26 mouse cellular contexts compared by ENCODE assay signal in the genomic region with DNA sequence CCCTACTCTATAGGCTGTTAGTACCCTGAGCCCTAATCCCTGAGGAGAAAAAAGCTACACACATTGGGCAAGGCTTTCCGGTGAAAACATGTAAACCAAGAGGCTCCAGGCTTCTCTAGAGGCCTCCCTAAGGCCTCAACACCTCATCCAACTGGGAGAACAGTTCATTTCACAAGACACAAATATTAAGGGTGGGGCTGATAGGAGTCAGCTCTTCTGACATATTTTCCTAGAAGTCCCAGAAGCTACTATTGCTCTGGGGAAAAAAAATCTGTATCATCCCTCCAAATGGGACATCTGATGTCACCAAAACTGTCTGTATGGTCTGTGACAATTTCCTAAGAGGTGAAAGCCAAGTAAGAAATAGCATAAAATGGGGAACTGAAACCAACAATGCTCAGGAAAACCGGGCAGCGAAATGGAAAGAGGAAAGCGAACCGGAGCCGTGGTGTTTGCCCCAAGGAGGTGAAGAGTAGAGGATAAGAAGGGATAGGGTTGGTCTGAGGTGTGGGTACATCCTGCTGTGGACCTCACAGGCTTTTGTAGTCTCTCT. TPM values are rescaled to one million over a fixed set of nuclear protein-coding genes. Genes with fewer than 3 reads are reported as not detected.
A peak's percentile ranks its signal among the peaks of the same experiment; 100 is the strongest.
DNase-seq lines count a peak whose midpoint lies in the region; ATAC-seq and TF ChIP-seq lines count a peak whose summit lies in the region.
"Had no signal": no experiment of that assay in that cellular context is flagged by ENCODE, and none has a peak within 500 bp of the region (broad histone marks: within the 10 kb centered on the region; RNA-seq: fewer than 3 reads in every experiment).

No protein-coding gene starts in this region.

- ATAC-seq in common myeloid progenitor, adult 5-6 weeks (replicated peaks; ENCODE audit: low read depth, poor library complexity, severe bottlenecking) = peak; percentile 45
- peak; percentile 70 for ATAC-seq in megakaryocyte progenitor cell, adult 5-6 weeks (replicated peaks; ENCODE audit: poor library complexity)
- ATAC-seq: forebrain, embryonic 15.5 days; hindbrain, embryonic 16.5 days; inflammation-experienced regulatory T-cells, adult 6 months had no signal

- peak overlapping the region; percentile 3; the same call in 1 of the 2 replicates for H3K4me3 ChIP-seq in testis, adult 2 months (ENCODE audit: control insufficient read depth, low read depth, low read length)
- H3K4me3 ChIP-seq: embryonic facial prominence, embryonic 15.5 days; erythroblast, embryonic 14.5 days; forebrain, embryonic 10.5 days; forebrain, embryonic 15.5 days; heart, embryonic 13.5 days; hindbrain, embryonic 12.5 days had no signal

- TF ChIP-seq CTCF in testis, adult 2 months (IDR thresholded peaks at IDR 0.05; ENCODE audit: control insufficient read depth, insufficient read depth, insufficient replicate concordance, low read depth, low read length) = no peak

- H3K4me1 ChIP-seq in testis, adult 2 months (ENCODE audit: control insufficient read depth, insufficient read depth, low read length) = no peaks in the 10 kb centered on the region
- H3K4me1 ChIP-seq: embryonic facial prominence, embryonic 15.5 days; forebrain, embryonic 10.5 days; forebrain, embryonic 15.5 days; hindbrain, embryonic 12.5 days had no signal

- no peak for TF ChIP-seq POLR2A in testis, adult 2 months (IDR thresholded peaks at IDR 0.05; ENCODE audit: control insufficient read depth, low read depth, low read length)

- no peaks in the 10 kb centered on the region for H3K27me3 ChIP-seq in testis, adult 2 months (ENCODE audit: control insufficient read depth, insufficient read depth, low read length)
- H3K27me3 ChIP-seq: embryonic facial prominence, embryonic 15.5 days; forebrain, embryonic 15.5 days; heart, embryonic 13.5 days; hindbrain, embryonic 12.5 days had no signal

- no peaks in the 10 kb centered on the region for H3K36me3 ChIP-seq in testis, adult 2 months (ENCODE audit: control insufficient read depth, insufficient read depth, low read length)
- H3K36me3 ChIP-seq: embryonic facial prominence, embryonic 15.5 days; forebrain, embryonic 10.5 days; forebrain, embryonic 15.5 days; G1E; heart, embryonic 13.5 days; hindbrain, embryonic 12.5 days had no signal

- no peak for DNase-seq in testis, postnatal 14 days (ENCODE audit: low spot score)
- no peak for DNase-seq in embryo, embryonic 10.5 days (ENCODE audit: low spot score)
- DNase-seq in gastrocnemius, adult 8-10 months (ENCODE audit: low spot score in 2 of 2) = no peak
- DNase-seq: adrenal gland, postnatal 10 days; cerebellum, adult 18-20 months; cerebellum, adult 9-11 months; cerebellum, postnatal 36 days; embryo, embryonic 11 days; gastrocnemius, postnatal 14 days; heart, postnatal 36 days had no signal

- H3K27ac ChIP-seq in testis, adult 2 months (ENCODE audit: control insufficient read depth, insufficient read depth, low read depth, low read length) = no peak overlapping the region
- H3K27ac ChIP-seq: embryonic facial prominence, embryonic 15.5 days; forebrain, embryonic 10.5 days; forebrain, embryonic 15.5 days; heart, embryonic 13.5 days; hindbrain, embryonic 12.5 days had no signal

RNA-seq across cellular contexts. Expression of gene Ccl2, which starts 12.8 kb away (rescaled TPM):
- 0.13 and 0.15 TPM in 2 replicates for polyA plus RNA-seq in testis, adult 2 months (2012; rRNA removed)
- 2.1 TPM in 1 of 2 replicates, not detected in the other for total RNA-seq in common myeloid progenitor, adult 5-6 weeks (2017)
- 1.6 and 7.4 TPM in 2 replicates for total RNA-seq in megakaryocyte progenitor cell, adult 5-6 weeks (2015)
- 1.1 and 2.5 TPM in 2 replicates for total RNA-seq in megakaryocyte progenitor cell, adult 5-6 weeks (2017)
- total RNA-seq in gastrocnemius, adult 8-10 months (2022) = under 1 TPM in 2 of 4 experiments, not detected in 2; 0.74 to 0.94 TPM
- total RNA-seq: G1E had no signal
- polyA plus RNA-seq: erythroblast, embryonic 14.5 days; G1E; inflammation-experienced regulatory T-cells, adult 6 months had no signal

RNA-seq across cellular contexts. Expression of gene Gm17268, which starts 15.8 kb away (rescaled TPM):
- not detected in 2 replicates for polyA plus RNA-seq in testis, adult 2 months (2012; rRNA removed)
- total RNA-seq in common myeloid progenitor, adult 5-6 weeks (2017) = not detected in 2 replicates
- not detected in 2 replicates for total RNA-seq in megakaryocyte progenitor cell, adult 5-6 weeks (2015)
- total RNA-seq in megakaryocyte progenitor cell, adult 5-6 weeks (2017) = not detected in 2 replicates
- not detected for total RNA-seq in gastrocnemius, adult 8-10 months (2022)
- total RNA-seq: adrenal gland, postnatal 10 days; G1E; gastrocnemius, postnatal 14 days; heart, adult 8-10 months; heart, postnatal 36 days had no signal
- polyA plus RNA-seq: embryonic facial prominence, embryonic 11.5 days; embryonic facial prominence, embryonic 15.5 days; erythroblast, embryonic 14.5 days; forebrain, embryonic 10.5 days; forebrain, embryonic 15.5 days; G1E; gonadal fat pad, adult 2 months; heart, embryonic 13.5 days; heart, postnatal 0 days; hindbrain, embryonic 12.5 days; hindbrain, embryonic 16.5 days; inflammation-experienced regulatory T-cells, adult 6 months had no signal

RNA-seq across cellular contexts. Expression of gene Ccl7, which starts 22.9 kb away (rescaled TPM):
- not detected in 2 replicates for polyA plus RNA-seq in testis, adult 2 months (2012; rRNA removed)
- total RNA-seq in common myeloid progenitor, adult 5-6 weeks (2017) = not detected in 2 replicates
- not detected in 2 replicates for total RNA-seq in megakaryocyte progenitor cell, adult 5-6 weeks (2015)
- total RNA-seq in megakaryocyte progenitor cell, adult 5-6 weeks (2017) = not detected in 2 replicates
- under 1 TPM in 1 of 4 experiments, not detected in 3; 0.56 TPM for total RNA-seq in gastrocnemius, adult 8-10 months (2022)
- total RNA-seq: G1E had no signal
- polyA plus RNA-seq: embryonic facial prominence, embryonic 11.5 days; erythroblast, embryonic 14.5 days; G1E; inflammation-experienced regulatory T-cells, adult 6 months had no signal

RNA-seq across cellular contexts. Expression of gene Ccl11, which starts 35.0 kb away (rescaled TPM):
- 0.16 TPM in 1 of 2 replicates, not detected in the other for polyA plus RNA-seq in testis, adult 2 months (2012; rRNA removed)
- total RNA-seq in common myeloid progenitor, adult 5-6 weeks (2017) = not detected in 2 replicates
- total RNA-seq in megakaryocyte progenitor cell, adult 5-6 weeks (2015) = not detected in 2 replicates
- total RNA-seq in megakaryocyte progenitor cell, adult 5-6 weeks (2017) = not detected in 2 replicates
- total RNA-seq in gastrocnemius, adult 8-10 months (2022) = 10 to 100 TPM; 13.0 to 23.4 (median 18.2) TPM
- total RNA-seq: G1E had no signal
- polyA plus RNA-seq: embryonic facial prominence, embryonic 11.5 days; erythroblast, embryonic 14.5 days; forebrain, embryonic 10.5 days; forebrain, embryonic 15.5 days; G1E; inflammation-experienced regulatory T-cells, adult 6 months had no signal

RNA-seq across cellular contexts. Expression of gene Asic2, which starts 54.3 kb away (rescaled TPM):
- 0.41 and 0.58 TPM in 2 replicates for polyA plus RNA-seq in testis, adult 2 months (2012; rRNA removed)
- total RNA-seq in common myeloid progenitor, adult 5-6 weeks (2017) = not detected in 2 replicates
- not detected in 2 replicates for total RNA-seq in megakaryocyte progenitor cell, adult 5-6 weeks (2015)
- not detected in 2 replicates for total RNA-seq in megakaryocyte progenitor cell, adult 5-6 weeks (2017)
- 1 to 10 TPM in 1 of 4 experiments, under 1 TPM in 3; 0.13 to 1.5 (median 0.41) TPM for total RNA-seq in gastrocnemius, adult 8-10 months (2022)
- total RNA-seq: heart, postnatal 36 days had no signal
- polyA plus RNA-seq: erythroblast, embryonic 14.5 days; G1E; heart, postnatal 0 days; inflammation-experienced regulatory T-cells, adult 6 months had no signal
